Mouse (Mus musculus): Measurements from ENCODE around the gene Lrr1. TPM values are rescaled to one million over a fixed set of nuclear protein-coding genes. Genes with fewer than 3 reads are reported as not detected.

Gene Lrr1
- total and polyA plus RNA-seq, 3 experiments = 9.2 to 35.0 (median 23.8) TPM

- peak overlapping the region; percentile 74 for H3K4me2 ChIP-seq (ENCODE audit: insufficient read depth, low read depth, poor library complexity, severe bottlenecking)
- peak overlapping the region; percentile 64 to 89 (median 75) for H3K4me3 ChIP-seq (replicated peaks in 1 of 3; ENCODE audit: low read depth in 2 of 3, low read length in 2 of 3, poor library complexity in 1 of 3)
- DNase-seq (ENCODE audit: extremely low read depth) = peak; percentile 35
- peaks cover 18 to 44% of the 10 kb centered on the region in 2 experiments for H3K36me3 ChIP-seq (replicated peaks in 1 of 2; ENCODE audit: control insufficient read depth in 1 of 2, insufficient read depth in 1 of 2, low read length in 1 of 2)
- TF ChIP-seq E2F4 (IDR thresholded peaks at IDR 0.05; ENCODE audit: insufficient replicate concordance, low read depth, low read length) (no peak), POLR2A (IDR thresholded peaks at IDR 0.05; ENCODE audit: low read depth, low read length) (no peak), KAT2A (IDR thresholded peaks at IDR 0.05; ENCODE audit: insufficient replicate concordance, low read length) (no peak), MEF2A (IDR thresholded peaks at IDR 0.05; ENCODE audit: borderline replicate concordance, low read depth, low read length) (peak; percentile 14; the same call in 1 of the 2 replicates), RCOR1 (conservative IDR thresholded peaks at IDR 0.05; ENCODE audit: low read depth, low read length) (no peak), MAX (IDR thresholded peaks at IDR 0.05; ENCODE audit: low read length) (peak; percentile 17; the same call in 1 of the 2 replicates), ELF1 (IDR thresholded peaks at IDR 0.05; ENCODE audit: low read depth, low read length) (0 out of 2 replicates have a peak, but pooled peaks have one; percentile 3), TBP (conservative IDR thresholded peaks at IDR 0.05; ENCODE audit: low read depth, low read length) (no peak), USF1 (IDR thresholded peaks at IDR 0.05; ENCODE audit: low read depth, low read length) (no peak), HCFC1 (IDR thresholded peaks at IDR 0.05; ENCODE audit: low read depth, low read length) (no peak)
- peak overlapping the region; percentile 88 for H3K9ac ChIP-seq (ENCODE audit: insufficient read depth, low read depth)
- H3K27me3 ChIP-seq (replicated peaks) = no peaks in the 10 kb centered on the region
- dilution Hi-C loops (cut with MboI; ENCODE audit: extremely low pct_ligation_motif_present, extremely low pct_unique_long_range_greater_than_20kb, low sequenced_read_pairs) = no loop called here
- H3K79me2 ChIP-seq (replicated peaks; ENCODE audit: control insufficient read depth, extremely low read depth, insufficient read depth, poor library complexity, severe bottlenecking) = peaks cover 56% of the 10 kb centered on the region
- H3K9me3 ChIP-seq (replicated peaks; ENCODE audit: low read length) = no peaks in the 10 kb centered on the region
- in situ Hi-C loops (cut with MboI; ENCODE audit: low pct_ligation_motif_present, low pct_unique_long_range_greater_than_20kb, low sequenced_read_pairs) = no loop called here
- peak overlapping the region; percentile 72 for H3K27ac ChIP-seq (ENCODE audit: insufficient read depth, low read depth)
- H3K4me1 ChIP-seq (ENCODE audit: control insufficient read depth in 1 of 2, insufficient read depth in 2 of 2) = peaks cover 7 to 21% of the 10 kb centered on the region in 2 experiments; a peak in 3 of 4 replicates
These were observed 16.0 kb downstream of the Lrr1 start for GRCm38 (mm10) chr12:69184342-69185295.

GRCm38 (mm10) chr12:69185371-69185770 is 16.8 kb downstream of the Lrr1 start:
- Histone ChIP-seq H3K4me2 (ENCODE audit: insufficient read depth, low read depth, poor library complexity, severe bottlenecking) (peak overlapping the region; percentile 74), H3K79me2 (replicated peaks; ENCODE audit: control insufficient read depth, extremely low read depth, insufficient read depth, poor library complexity, severe bottlenecking) (peaks cover 56% of the 10 kb centered on the region), H3K9me3 (replicated peaks; ENCODE audit: low read length) (no peaks in the 10 kb centered on the region), H3K36me3 (replicated peaks in 1 of 2; ENCODE audit: control insufficient read depth in 1 of 2, insufficient read depth in 1 of 2, low read length in 1 of 2) (peaks cover 24 to 48% of the 10 kb centered on the region in 2 experiments), H3K4me3 (replicated peaks in 1 of 3; ENCODE audit: low read depth in 2 of 3, low read length in 2 of 3, poor library complexity in 1 of 3) (peak overlapping the region; percentile 64 to 89 (median 75)), H3K9ac (ENCODE audit: insufficient read depth, low read depth) (peak overlapping the region; percentile 88), H3K27ac (ENCODE audit: insufficient read depth, low read depth) (peak overlapping the region; percentile 72; the same call in 1 of the 2 replicates), H3K27me3 (replicated peaks) (no peaks in the 10 kb centered on the region), H3K4me1 (ENCODE audit: control insufficient read depth in 1 of 2, insufficient read depth in 2 of 2) (peaks cover 7 to 21% of the 10 kb centered on the region in 2 experiments; a peak in 3 of 4 replicates)
- DNase-seq (ENCODE audit: extremely low read depth) = peak; percentile 35
- in situ Hi-C loops (cut with MboI; ENCODE audit: low pct_ligation_motif_present, low pct_unique_long_range_greater_than_20kb, low sequenced_read_pairs) (no loop called here), dilution Hi-C loops (cut with MboI; ENCODE audit: extremely low pct_ligation_motif_present, extremely low pct_unique_long_range_greater_than_20kb, low sequenced_read_pairs) (no loop called here)
- TF ChIP-seq TCF12 (IDR thresholded peaks at IDR 0.05; ENCODE audit: low read depth, low read length) (no peak), EP300 (IDR thresholded peaks at IDR 0.05; ENCODE audit: low read length) (no peak)

Measured in CH12.LX (cell line).